Mouse (Mus musculus) heart, embryonic 12.5 days (tissue): Measurements from ENCODE around the gene Ifnb1. TPM values are rescaled to one million over a fixed set of nuclear protein-coding genes. Genes with fewer than 3 reads are reported as not detected.
"Not testable (repeated sequence)": the region's sequence is repeated elsewhere in the genome, so short reads cannot be mapped to it uniquely, and the experiment has no call there.

Source experiments
- ATAC-seq: fragments of 200-750 bp; cut with Nextera tagmentation; 2 replicates; pipeline ENCODE4 v1.8.0; 2017; ENCODE audit warnings: moderate TSS enrichment, moderate library complexity; ENCODE audit not compliant: insufficient number of reproducible peaks, low FRiP score
- H3K27ac ChIP-seq: fragments of 300-500 bp; sonication (generic); 2 replicates; pipeline ENCODE4 v1.5.1; 2016; ENCODE audit warnings: mild to moderate bottlenecking, moderate library complexity; ENCODE audit not compliant: poor library complexity, severe bottlenecking
- H3K27me3 ChIP-seq: fragments of 300-500 bp; sonication (generic); replicated peaks from 2 replicates; pipeline ENCODE4 v1.6.1; 2016; ENCODE audit warnings: mild to moderate bottlenecking, moderate library complexity
- H3K36me3 ChIP-seq: fragments of 300-500 bp; sonication (generic); 2 replicates; pipeline ENCODE4 v1.6.1; 2016; ENCODE audit warnings: mild to moderate bottlenecking, moderate library complexity
- H3K4me1 ChIP-seq: fragments of 300-500 bp; sonication (generic); replicated peaks from 2 replicates; pipeline ENCODE4 v1.6.1; 2016; ENCODE audit warnings: mild to moderate bottlenecking
- H3K4me2 ChIP-seq: fragments of 300-500 bp; sonication (generic); 2 replicates; pipeline ENCODE4 v1.6.1; 2016; ENCODE audit warnings: mild to moderate bottlenecking, moderate library complexity
- H3K4me3 ChIP-seq: fragments of 300-500 bp; sonication (generic); 2 replicates; pipeline ENCODE4 v1.5.1; 2016; ENCODE audit warnings: mild to moderate bottlenecking
- H3K9ac ChIP-seq: fragments of 300-500 bp; sonication (generic); 2 replicates; pipeline ENCODE4 v1.6.1; 2016; ENCODE audit warnings: mild to moderate bottlenecking, moderate library complexity
- H3K9me3 ChIP-seq: fragments of 300-500 bp; sonication (generic); replicated peaks from 2 replicates; pipeline ENCODE4 v1.6.1; 2016; ENCODE audit warnings: mild to moderate bottlenecking, moderate library complexity
- WGBS: fragments of 180-500 bp; shearing (Covaris S2); methylation state at CpG from one replicate; pipeline ENCODE4 v1.1.7; 2016; 5-methylcytosine and 5-hydroxymethylcytosine counted together
- polyA plus RNA-seq: library from polyadenylated mRNA; unstranded; fragments of >200 nt; fragmentation: Nextera tagmentation; extraction: Ambion mirVana; gene quantifications from 2 replicates; pipeline ENCODE4 v1.2.1, GENCODE M21; 2016

Ifnb1 gene
- not detected in 2 replicates for polyA plus RNA-seq

DNA sequence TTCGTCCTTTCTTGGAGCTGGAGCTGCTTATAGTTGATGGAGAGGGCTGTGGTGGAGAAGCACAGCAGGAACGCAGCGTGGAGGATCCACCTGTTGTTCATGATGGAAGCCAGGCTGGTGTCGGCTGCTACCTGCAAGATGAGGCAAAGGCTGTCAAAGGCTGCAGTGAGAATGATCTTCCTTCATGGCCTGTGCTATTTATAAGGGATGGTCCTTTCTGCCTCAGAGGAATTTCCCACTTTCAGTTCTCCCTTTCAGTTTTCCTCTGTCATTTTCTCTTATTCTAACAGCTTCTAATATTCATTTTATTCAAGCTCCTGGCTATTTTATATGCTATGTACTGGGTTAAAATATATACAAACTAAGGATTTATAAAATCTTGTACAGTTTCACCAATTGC lies at the start of gene Ifnb1:
TSS of gene Ifnb1 (minus strand) at position 101 of the 400 bp plus-strand sequence.
- Histone ChIP-seq H3K4me2 (no peak within 1 kb of the TSS), H3K27me3 (no peaks in the 10 kb centered on the region), H3K9ac (no peak within 1 kb of the TSS), H3K4me3 (no peak within 1 kb of the TSS), H3K9me3 (no peaks in the 10 kb centered on the region), H3K36me3 (no peaks in the 10 kb centered on the region), H3K27ac (no peak within 1 kb of the TSS), H3K4me1 (peaks cover 10% of the 10 kb centered on the region; the same call in 1 of the 2 replicates)
- ATAC-seq = no peak
- WGBS = 74% methylated on average over 4 of the region's 4 CpGs

DNA sequence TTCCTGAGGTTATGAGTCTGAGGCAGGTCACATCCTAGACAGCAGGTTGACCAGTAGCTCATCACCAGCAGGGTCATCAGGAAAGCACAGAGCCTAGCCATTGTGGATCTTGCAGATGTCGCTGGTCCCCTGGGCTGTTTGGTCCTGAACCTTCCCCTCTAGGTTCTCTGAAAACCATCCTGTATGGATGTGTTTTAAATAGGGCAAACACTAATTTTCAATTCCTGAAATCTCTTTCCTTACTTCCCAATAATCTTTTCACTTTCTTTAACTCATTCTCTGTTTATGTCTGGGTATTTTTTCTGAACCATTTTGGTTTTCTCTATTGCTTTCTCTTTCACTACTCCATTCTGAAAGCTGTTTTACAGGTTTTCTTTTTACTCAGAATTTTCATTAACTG lies 49.1 kb upstream of the Ifnb1 start, which contains the start of gene Ifna14:
TSS of gene Ifna14 (minus strand) at position 101 of the 400 bp plus-strand sequence.
- WGBS = 56% methylated on average over 1 of the region's 1 CpGs
- ATAC-seq = no peak
- H3K9me3 ChIP-seq = no peaks in the 10 kb centered on the region

DNA sequence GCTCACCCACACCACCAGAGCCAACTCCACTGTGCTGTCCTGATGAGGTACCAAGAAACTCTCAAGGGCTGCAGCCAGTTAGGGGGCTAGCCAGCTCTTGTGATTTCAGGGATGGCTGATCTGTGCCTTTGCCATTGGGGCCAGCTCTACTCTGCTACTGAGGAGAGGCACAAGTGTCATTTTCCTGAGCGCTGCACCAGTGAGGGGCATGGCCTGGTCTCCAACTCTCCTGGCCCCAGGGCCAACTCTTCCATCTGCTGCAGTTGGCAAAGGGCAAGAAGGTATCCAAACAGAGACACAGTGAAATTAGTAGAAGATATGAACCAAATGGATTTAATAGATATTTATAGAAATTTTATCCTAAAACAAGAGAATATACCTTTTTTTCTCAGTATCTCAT lies 39.2 kb upstream of the Ifnb1 start:
- no peaks in the 10 kb centered on the region for H3K27me3 ChIP-seq
- H3K4me2 ChIP-seq = no peak overlapping the region
- no peaks in the 10 kb centered on the region for H3K9me3 ChIP-seq
- H3K4me1 ChIP-seq = no peaks in the 10 kb centered on the region
- no peak overlapping the region for H3K9ac ChIP-seq
- H3K4me3 ChIP-seq = no peak overlapping the region
- no peak overlapping the region for H3K27ac ChIP-seq
- H3K36me3 ChIP-seq = no peaks in the 10 kb centered on the region
- WGBS = 86% methylated on average over 1 of the region's 1 CpGs
- ATAC-seq = no peak

More for the DNA sequence above, 49.1 kb upstream of the Ifnb1 start, which contains the start of gene Ifna14:
- Histone ChIP-seq H3K27ac (no peak within 1 kb of the TSS), H3K27me3 (no peaks in the 10 kb centered on the region), H3K9ac (no peak within 1 kb of the TSS), H3K36me3 (no peaks in the 10 kb centered on the region), H3K4me3 (no peak within 1 kb of the TSS), H3K4me2 (no peak within 1 kb of the TSS), H3K4me1 (no peaks in the 10 kb centered on the region)

DNA sequence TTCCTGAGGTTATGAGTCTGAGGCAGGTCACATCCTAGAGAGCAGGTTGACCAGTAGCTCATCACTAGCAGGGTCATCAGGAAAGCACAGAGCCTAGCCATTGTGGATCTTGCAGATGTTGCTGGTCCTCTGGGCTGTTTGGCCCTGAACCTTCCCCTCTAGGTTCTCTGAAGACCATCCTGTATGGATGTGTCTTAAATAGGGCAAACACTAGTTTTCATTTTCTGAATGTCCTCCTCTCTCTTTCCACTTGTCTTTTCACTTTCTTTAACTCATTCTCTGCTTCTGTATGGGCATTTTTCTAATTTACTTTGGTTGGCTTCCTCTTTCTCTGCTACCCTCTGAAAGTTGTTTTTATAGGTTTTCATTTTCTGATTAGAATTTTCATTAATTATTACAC lies 35.6 kb upstream of the Ifnb1 start, which contains the start of gene Ifna15:
TSS of gene Ifna15 (minus strand) at position 101 of the 400 bp plus-strand sequence.
- H3K27me3 ChIP-seq, ATAC-seq, H3K4me1 ChIP-seq, H3K36me3 ChIP-seq, H3K27ac ChIP-seq, H3K4me2 ChIP-seq, H3K4me3 ChIP-seq, H3K9ac ChIP-seq, H3K9me3 ChIP-seq: not testable (repeated sequence)

DNA sequence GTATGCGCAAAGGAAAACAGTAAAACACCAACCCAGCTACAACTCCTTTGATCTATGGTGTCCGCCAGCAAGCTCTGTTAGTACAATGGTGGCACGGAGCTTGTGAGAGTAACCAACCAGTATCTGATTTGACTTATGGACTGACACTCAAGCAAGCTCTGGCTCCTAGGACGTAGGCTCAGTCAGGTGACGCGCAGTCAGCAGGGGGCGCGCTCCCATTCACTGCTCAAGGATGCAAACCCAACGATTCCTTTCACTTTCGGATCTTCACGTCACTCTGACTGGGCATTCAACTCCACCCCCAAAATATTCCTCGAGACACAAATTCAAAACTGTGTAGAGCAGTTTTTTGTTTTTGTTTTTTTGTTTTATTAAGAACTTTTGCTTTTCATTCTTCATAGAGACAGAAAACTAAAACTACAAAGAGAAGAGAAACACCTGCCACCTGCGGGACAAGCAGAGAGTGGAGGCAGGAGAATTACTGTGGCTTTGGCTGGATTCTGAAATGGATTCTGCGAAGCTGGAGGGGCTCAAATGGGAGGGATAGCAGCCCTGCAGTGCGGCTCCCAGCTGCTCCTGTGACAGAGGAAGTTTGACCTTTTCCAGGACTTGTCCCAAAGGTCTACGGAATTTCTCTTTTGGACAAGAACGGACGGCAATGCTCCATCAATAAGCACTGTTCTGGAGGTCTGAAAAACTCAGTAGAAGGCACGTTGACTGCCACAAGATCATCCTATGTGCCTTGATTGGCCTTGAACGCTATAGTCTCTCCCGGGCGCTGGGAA lies 27.8 kb upstream of the Ifnb1 start:
- peak overlapping the region; percentile 85 for H3K4me2 ChIP-seq
- no peaks in the 10 kb centered on the region for H3K9me3 ChIP-seq
- no peak overlapping the region for H3K27ac ChIP-seq
- H3K4me1 ChIP-seq = peaks cover 6% of the 10 kb centered on the region; the same call in 1 of the 2 replicates
- peak overlapping the region; percentile 48 for H3K4me3 ChIP-seq
- no peaks in the 10 kb centered on the region for H3K36me3 ChIP-seq
- 0 out of 2 replicates have a peak overlapping the region, but pooled peaks have one; percentile 61 for H3K9ac ChIP-seq
- no peaks in the 10 kb centered on the region for H3K27me3 ChIP-seq
- WGBS = 27% methylated on average over 22 of the region's 22 CpGs
- ATAC-seq = peak; percentile 48

DNA sequence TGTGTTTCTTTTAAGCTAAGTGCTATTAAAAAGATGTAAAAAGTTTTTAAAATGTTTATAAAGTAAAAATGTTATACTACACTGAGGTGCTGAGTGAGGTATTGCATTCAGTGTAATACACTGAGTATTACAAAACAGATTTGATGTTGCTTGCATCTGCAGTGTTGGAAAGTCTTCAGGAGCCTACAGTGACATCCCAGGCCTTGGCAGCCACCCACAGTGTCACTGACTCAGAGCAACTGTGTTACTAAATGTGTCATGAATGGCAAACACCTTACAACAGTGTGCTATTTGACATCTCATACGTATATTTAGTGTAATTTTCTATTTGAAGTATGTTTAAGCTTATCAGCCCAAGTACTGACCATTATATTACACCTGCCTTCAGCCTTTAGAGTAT lies 25.4 kb upstream of the Ifnb1 start:
- Histone ChIP-seq H3K36me3 (no peaks in the 10 kb centered on the region), H3K4me1 (peaks cover 4% of the 10 kb centered on the region; the same call in 1 of the 2 replicates), H3K4me2 (no peak overlapping the region), H3K27me3 (no peaks in the 10 kb centered on the region), H3K4me3 (no peak overlapping the region), H3K9ac (no peak overlapping the region), H3K27ac (no peak overlapping the region), H3K9me3 (no peaks in the 10 kb centered on the region)
- no peak for ATAC-seq
- whole genome bisulfite sequencing = 81% methylated on average over 1 of the region's 1 CpGs

DNA sequence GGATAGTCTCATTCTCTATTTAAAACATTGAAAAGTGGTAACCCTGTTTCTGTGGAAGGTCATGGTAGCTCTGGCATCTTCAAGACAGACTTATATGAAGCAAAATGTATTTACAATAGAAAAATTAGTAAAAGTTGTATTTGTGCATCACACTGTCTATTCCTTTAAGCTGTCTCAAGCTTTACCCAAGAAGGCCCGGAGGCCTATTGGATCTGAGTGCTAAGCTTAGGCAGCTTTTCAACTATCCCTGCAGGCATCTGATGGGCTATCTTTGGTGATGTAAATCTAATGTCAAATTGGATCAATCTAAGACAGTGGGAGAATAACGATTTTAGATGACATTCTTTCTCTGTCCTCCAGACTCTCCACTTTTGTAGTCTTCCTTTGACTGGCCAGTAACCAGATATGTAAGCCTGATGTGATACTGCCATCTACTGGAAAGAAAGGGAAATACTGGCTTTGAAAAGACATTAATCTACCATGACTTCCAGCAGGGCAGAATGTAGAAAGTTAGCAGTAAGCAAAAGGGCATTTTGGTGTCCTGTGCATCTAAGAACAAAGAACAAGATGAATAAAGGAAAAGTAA lies 21.2 kb upstream of the Ifnb1 start:
- Histone ChIP-seq H3K9me3 (no peaks in the 10 kb centered on the region), H3K4me3 (no peak overlapping the region), H3K9ac (no peak overlapping the region), H3K4me1 (no peaks in the 10 kb centered on the region), H3K27me3 (no peaks in the 10 kb centered on the region), H3K27ac (no peak overlapping the region), H3K36me3 (no peaks in the 10 kb centered on the region), H3K4me2 (no peak overlapping the region)
- ATAC-seq = no peak
- WGBS = 52% methylated on average over 2 of the region's 2 CpGs

DNA sequence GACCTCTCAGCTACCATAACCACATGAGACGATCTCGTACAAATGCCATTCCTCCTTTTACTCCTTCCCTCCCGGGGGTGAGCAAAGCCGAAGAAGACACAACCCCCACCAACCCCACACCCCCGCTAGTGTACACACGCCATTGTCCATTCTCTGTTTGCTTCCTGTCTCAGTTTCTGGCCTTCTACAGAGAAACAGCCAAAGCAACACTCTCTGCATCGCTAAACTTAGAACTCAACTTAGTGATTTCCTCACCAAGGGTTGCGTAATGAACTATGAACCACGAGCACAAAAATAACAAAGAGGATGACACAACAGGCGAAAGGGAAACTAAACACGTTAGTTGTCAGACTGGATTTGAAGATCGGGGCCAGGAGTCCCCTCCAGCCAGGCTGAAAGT lies 14.8 kb upstream of the Ifnb1 start:
- H3K9ac ChIP-seq = no peak overlapping the region
- H3K4me2 ChIP-seq = peak overlapping the region; percentile 1; the same call in 1 of the 2 replicates
- H3K27ac ChIP-seq = no peak overlapping the region
- H3K27me3 ChIP-seq = no peaks in the 10 kb centered on the region
- ATAC-seq = no peak
- H3K9me3 ChIP-seq = no peaks in the 10 kb centered on the region
- WGBS = 52% methylated on average over 12 of the region's 12 CpGs
- no peaks in the 10 kb centered on the region for H3K4me1 ChIP-seq
- H3K4me3 ChIP-seq = no peak overlapping the region
- no peaks in the 10 kb centered on the region for H3K36me3 ChIP-seq

DNA sequence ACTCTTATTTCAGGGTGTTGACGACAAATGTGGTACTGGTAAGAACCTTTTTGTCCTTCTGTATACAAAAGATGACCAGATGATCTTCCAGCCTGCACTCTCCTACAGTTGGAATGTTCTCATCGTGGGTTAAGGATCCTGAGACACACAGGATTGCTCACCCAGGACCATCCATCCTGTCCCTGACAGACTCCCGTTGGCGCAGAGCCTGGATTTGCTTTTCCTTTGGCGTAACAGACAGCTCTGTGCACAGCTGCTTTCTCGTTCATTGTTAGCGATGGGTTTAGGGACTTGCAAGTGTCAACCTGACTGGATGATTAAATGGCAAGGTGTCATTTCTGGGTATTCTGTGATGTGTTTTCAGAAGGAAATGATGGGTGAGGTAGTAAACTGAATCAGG lies 14.1 kb upstream of the Ifnb1 start:
- H3K4me3 ChIP-seq = no peak overlapping the region
- H3K36me3 ChIP-seq = no peaks in the 10 kb centered on the region
- H3K4me2 ChIP-seq = no peak overlapping the region
- ATAC-seq = no peak
- no peaks in the 10 kb centered on the region for H3K27me3 ChIP-seq
- no peaks in the 10 kb centered on the region for H3K4me1 ChIP-seq
- WGBS = 77% methylated on average over 7 of the region's 7 CpGs
- no peak overlapping the region for H3K9ac ChIP-seq
- H3K27ac ChIP-seq = no peak overlapping the region
- no peaks in the 10 kb centered on the region for H3K9me3 ChIP-seq

DNA sequence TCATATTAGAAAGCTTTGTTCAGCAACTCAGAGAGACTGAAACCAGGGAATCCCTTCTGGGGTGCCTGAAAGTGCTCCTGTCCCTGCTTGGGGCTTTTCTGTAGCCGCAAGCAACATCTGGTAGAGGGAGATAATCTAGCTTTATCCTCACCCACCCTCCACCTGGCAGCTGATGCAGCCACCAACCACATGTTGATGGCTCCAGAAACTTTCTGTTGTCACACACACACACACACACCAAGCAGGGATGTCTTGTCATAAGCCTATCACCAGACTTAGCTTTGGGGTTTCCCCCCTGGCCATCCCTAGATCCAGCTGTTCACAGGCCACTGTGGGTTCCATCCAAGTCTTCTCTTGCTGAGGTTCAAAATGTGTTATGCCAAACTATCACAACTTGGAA lies 13.2 kb upstream of the Ifnb1 start:
- Histone ChIP-seq H3K36me3 (no peaks in the 10 kb centered on the region), H3K9me3 (no peaks in the 10 kb centered on the region), H3K4me1 (no peaks in the 10 kb centered on the region), H3K4me2 (no peak overlapping the region), H3K27me3 (no peaks in the 10 kb centered on the region), H3K9ac (no peak overlapping the region), H3K4me3 (no peak overlapping the region), H3K27ac (no peak overlapping the region)
- 77% methylated on average over 1 of the region's 1 CpGs for WGBS
- ATAC-seq = peak; percentile 22; the same call in 1 of the 2 replicates

DNA sequence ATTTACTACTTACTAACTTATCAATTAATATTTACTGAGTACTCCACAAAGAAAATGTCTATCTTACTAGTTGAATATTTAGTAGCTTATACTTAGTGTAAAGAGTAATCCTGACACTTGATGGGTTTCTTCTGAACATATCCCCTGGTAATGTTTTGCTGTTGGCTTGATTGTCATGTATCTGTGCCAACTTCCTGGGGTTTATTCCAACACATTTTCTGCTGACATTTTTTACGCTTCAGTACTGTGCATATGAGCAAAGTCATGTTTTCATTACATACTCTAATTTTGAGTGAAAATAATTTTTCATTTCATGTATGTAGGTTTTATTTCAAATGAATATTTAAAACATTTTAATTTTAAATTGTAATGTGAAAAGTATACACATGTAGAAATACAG lies 12.3 kb upstream of the Ifnb1 start:
- Histone ChIP-seq H3K4me1 (no peaks in the 10 kb centered on the region), H3K4me3 (no peak overlapping the region), H3K9ac (no peak overlapping the region), H3K36me3 (no peaks in the 10 kb centered on the region), H3K9me3 (no peaks in the 10 kb centered on the region), H3K27ac (no peak overlapping the region), H3K4me2 (no peak overlapping the region), H3K27me3 (no peaks in the 10 kb centered on the region)
- WGBS = 86% methylated on average over 1 of the region's 1 CpGs
- no peak for ATAC-seq
